Mouse (Mus musculus) heart, postnatal 14 days (tissue): ENCODE measurements around the gene Hebp1. TPM values are rescaled to one million over a fixed set of nuclear protein-coding genes. Genes with fewer than 3 reads are reported as not detected.

Source experiments
- DNase-seq, 2 experiments: peaks; one replicate each; pipeline ENCODE4 v3.0.0; 2021 to 2022
- intact Hi-C: fragments of 180-260 bp; cut with DNase I; formaldehyde crosslinking; loops from one replicate; pipeline ENCODE4 v1.15.1; 2025
- long read RNA-seq, 2 experiments: library from polyadenylated mRNA; stranded (forward); transcript quantifications; one replicate each; pipeline ENCODE4 v2.0.0; 2021
- total RNA-seq, 2 experiments: library from RNA; stranded (reverse); gene quantifications; 2 replicates each; pipeline ENCODE4 v1.2.3; 2021

Hebp1 gene
- 10 to 100 TPM; 44.8 to 45.9 TPM for total RNA-seq
- long read RNA-seq, experiment 1, partial matches to known transcripts: 0 of 1 reads
- long read RNA-seq, experiment 1, other reads (novel, unspliced or antisense): 0 of 1 reads
- long read RNA-seq, experiment 2, partial matches to known transcripts: 0 of 1 reads
- long read RNA-seq, experiment 2, other reads (novel, unspliced or antisense): 0 of 1 reads

GRCm38 (mm10) chr6:135197921-135198532, at the start of gene Hebp1, which contains the start of gene Fam234b:
TSS of gene Hebp1 (minus strand) at chr6:135198022.
TSS of gene Fam234b (plus strand) at chr6:135197977.
- peak; percentile 86 to 88 for DNase-seq
- intact Hi-C loops: no loop called here

GRCm38 (mm10) chr6:135245586-135245985, 47.8 kb upstream of the Hebp1 start:
- no peak for DNase-seq

GRCm38 (mm10) chr6:135240361-135240760, 42.5 kb upstream of the Hebp1 start:
- DNase-seq: no peak
- intact Hi-C loops: no loop called here

More at GRCm38 (mm10) chr6:135245586-135245985, 47.8 kb upstream of the Hebp1 start:
- intact Hi-C loops: loop anchor here (5.0 kb wide), 1 partner anchor 582 kb away; no protein-coding TSS in a partner anchor

DNA sequence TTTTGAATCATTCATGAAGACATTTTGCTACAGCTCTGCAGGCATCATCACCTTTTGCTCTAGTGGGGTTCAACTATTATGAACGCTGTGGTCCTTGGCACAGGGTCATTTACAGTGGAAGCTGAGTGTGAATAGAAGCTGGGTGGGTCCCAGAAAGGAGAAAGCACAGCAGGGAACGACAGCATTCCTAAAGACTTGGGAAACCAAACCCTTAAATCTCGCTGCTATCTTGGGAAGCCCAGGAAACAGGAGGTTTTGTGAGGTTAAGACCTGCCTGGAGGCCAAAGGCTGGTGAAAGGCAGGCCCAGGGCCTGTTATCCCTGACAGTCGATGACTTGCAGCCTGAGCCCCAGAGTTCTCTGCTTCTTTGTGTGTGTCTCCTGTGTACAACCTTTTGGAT, 40.4 kb upstream of the Hebp1 start:
- intact Hi-C loops: loop anchor here (5.0 kb wide), 1 partner anchor 151 kb away; no protein-coding TSS in a partner anchor
- no peak for DNase-seq

DNA sequence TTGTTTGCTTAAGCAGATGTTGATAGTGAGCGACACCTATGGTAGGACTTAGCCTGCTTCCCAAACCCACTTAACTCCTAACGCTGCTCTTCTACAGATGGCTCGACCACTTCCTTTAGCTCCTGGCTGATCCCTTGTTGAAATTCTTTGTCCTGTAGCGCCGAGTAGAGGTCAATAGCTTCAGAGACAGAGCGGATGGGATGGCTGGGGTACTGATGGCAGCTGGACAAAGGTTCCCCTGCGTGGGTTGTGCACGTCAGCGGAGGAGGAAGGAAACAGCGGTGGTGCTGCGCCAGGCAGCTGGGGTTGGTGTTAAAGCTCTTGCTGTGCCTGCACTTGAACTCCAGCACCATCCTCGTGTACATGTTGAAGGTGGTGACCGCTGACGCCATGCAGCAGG, 39.5 kb upstream of the Hebp1 start:
- DNase-seq: peak; percentile 20 to 26
- intact Hi-C loops: loop anchor here (2.0 to 5.0 kb wide), 2 partner anchors 89 to 150 kb away; no protein-coding TSS in a partner anchor

GRCm38 (mm10) chr6:135236576-135236975, 38.8 kb upstream of the Hebp1 start:
- intact Hi-C loops: loop anchor here (2.0 to 5.0 kb wide), 2 partner anchors 88 to 149 kb away; no protein-coding TSS in a partner anchor
- no peak for DNase-seq

GRCm38 (mm10) chr6:135235742-135236141, 37.9 kb upstream of the Hebp1 start:
- DNase-seq: no peak
- intact Hi-C loops: loop anchor here (2.0 to 5.0 kb wide), 2 partner anchors 87 to 148 kb away; no protein-coding TSS in a partner anchor

- DNase-seq: no peak
- intact Hi-C loops: no loop called here
These were observed 34.8 kb upstream of the Hebp1 start for GRCm38 (mm10) chr6:135232443-135233182.

- no peak for DNase-seq
- intact Hi-C loops: no loop called here
These were observed 32.8 kb upstream of the Hebp1 start for GRCm38 (mm10) chr6:135230586-135230985.

DNA sequence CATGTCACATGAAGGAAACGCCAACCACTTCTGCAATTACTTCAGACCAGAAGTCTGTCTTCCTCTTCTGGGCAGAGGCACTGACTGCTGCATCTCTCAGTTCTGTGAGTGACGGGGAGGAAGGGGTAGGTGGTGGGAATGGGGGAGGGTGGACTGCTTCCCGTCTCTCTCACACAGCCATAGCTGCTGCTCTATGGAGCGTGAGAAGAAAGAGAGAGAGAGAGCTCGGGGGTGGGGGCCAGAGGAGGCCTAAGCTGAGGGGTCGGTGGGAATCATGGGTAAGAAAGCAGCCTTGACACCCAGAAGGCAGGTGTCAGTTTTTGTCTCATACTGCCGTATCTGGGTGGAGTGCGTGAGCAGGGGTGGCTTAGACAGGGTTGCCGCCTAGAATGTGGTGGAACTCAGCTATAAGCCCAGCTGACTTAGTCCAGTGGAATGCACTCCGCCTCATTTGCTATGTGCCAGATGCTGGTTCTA, 30.7 kb upstream of the Hebp1 start:
- no peak for DNase-seq
- intact Hi-C loops: no loop called here

DNA sequence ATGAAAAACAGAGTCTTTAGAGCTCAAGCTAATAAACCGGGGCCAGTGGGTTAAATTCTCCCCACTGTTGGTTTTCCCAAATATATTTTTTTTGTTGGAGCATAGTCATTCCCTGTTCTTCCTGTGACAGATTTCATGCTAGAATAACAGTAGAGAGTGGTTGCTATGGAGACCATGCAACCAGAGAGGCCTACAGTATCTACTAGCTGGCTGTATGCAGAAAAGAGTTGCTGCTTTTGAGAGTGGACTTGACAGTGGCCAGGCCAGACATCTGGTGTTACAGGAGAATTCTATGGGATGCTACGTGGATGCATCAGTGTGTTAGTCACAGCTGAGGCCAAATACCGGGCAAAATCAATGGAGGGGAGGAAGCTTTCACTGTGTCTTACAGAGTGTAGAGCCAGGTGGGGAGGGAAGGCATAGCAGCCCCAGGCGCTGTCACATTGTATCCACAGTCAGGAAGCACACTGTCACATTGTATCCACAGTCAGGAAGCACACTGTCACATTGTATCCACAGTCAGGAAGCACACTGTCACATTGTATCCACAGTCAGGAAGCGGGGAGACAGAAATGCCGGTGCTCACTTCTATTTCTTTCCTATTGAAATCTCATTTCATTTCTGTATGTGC, 26.1 kb upstream of the Hebp1 start:
- DNase-seq: no peak
- intact Hi-C loops: no loop called here

DNA sequence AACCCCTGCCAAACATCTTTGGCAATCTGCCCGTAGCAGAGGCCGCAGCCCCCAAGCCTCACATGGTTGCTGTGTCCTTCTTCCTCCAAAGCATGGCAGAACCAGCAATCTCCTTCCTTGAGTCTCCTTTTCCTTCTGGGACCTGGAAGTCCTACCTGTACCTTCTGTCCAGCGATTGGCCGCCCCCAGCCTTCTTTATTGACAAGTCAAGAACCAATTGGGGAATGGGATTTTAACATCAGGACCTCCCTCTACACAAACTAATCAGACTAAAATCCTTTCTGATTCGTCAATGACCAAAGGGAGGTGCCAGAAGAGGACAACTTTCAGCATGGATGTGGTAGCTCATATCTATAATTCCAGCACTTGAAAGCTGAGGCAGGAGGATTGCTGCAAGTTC, 22.1 kb upstream of the Hebp1 start:
- intact Hi-C loops: no loop called here
- no peak for DNase-seq

DNA sequence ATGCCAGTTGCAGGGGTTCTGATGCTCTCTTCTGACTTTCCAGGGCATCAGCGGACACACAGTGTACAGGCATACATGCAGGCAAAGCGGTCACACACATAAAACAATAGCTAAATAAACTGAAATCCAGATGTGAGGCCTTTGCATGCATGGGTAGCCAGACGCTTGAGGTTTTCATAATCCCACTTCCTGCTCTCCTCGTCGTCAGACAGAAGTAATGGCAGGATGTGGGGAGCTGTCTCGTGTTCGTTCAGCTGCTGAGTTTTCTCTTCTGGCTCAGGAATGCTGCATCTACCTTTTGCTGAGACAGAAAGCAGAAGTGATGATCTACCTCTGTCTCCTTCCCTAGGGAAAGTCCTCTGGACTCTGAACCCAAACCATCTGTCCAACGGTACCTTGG, 20.5 kb upstream of the Hebp1 start:
- DNase-seq: no peak
- intact Hi-C loops: no loop called here

DNA sequence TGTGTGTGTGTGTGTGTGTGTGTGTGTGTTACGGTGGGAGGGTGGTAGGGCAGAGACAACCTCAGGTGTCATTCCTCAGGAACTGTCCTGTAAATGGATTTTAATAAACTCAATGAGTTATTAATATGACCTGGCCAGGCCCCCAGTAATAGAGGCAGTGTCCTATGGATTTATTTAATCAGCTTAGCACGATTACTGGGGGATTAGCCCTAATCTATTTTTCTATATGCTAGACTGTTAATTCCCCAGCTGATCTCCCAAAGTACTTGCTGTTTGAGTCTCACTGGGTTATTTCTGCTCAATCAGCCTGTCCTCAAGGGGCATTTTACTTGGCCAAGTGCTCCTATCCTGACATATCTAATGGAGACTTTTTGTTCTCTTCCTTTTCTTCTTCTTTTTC, 14.8 kb upstream of the Hebp1 start:
- intact Hi-C loops: no loop called here
- no peak for DNase-seq

- intact Hi-C loops: no loop called here
- no peak for DNase-seq
These were observed 13.3 kb upstream of the Hebp1 start for GRCm38 (mm10) chr6:135211169-135211568.

DNA sequence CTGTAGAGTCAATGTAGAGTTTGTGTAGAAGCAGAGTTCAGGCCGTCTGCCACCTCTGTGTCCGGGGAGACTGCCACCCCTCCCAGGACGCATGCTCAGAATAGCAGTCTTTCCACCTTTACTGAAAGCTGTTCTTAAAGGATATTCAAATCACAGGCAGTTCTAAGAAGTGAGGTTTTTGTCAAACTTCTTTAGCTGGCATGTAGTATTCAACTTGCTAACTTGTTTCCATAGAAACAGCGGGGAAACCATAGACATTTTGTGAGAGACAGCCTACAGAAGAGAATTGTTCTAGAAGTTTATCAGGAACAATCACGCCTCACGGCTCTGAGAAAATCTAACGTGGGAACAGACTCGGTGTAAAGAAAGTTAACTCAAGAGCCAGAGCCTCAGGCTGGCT, 9.1 kb upstream of the Hebp1 start:
- no peak for DNase-seq
- intact Hi-C loops: no loop called here

DNA sequence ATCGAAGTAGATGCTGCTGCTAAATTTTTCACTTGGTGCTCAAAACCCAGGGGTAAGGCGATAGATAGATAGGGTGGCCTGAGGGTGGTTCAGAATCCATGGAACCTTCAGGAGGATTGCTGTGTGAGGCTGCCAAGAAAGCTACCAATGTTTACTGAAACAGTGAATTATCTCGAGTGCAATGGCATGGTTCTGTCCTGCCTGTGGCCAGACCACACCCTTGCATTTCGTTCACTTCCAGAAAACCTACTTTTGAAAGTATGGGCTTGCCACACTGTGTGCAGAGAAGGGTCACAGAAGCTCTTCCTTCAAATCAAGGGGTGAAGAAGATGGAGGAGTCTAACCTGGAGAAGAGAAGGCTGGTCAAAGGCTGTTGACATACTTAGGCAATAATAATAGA, 8.0 kb upstream of the Hebp1 start:
- no peak for DNase-seq
- intact Hi-C loops: no loop called here

- no peak for DNase-seq
- intact Hi-C loops: no loop called here
These were observed 7.0 kb upstream of the Hebp1 start for GRCm38 (mm10) chr6:135204869-135205268.

- intact Hi-C loops: no loop called here
- DNase-seq: no peak
These were observed 5.9 kb upstream of the Hebp1 start for GRCm38 (mm10) chr6:135203737-135204136.

DNA sequence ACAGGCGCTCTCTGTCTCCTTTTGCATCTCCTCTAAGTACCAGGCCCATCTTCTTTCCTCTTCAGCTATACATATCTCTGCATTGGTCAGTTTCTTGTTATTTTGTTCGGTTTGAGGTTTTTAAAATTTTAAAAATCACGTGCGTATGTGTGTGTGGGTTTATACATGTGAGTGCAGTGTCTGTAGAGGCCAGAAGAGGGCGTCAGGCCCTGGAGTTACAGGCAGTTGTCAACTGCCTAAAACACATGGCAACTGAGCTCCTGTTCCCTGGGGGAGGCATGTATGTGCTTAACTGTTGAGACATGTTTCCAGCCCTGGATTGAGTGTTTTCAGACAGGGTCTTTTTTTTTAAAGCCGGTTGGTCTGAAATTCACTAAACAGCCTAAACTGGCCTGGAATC, 4.8 kb upstream of the Hebp1 start:
- DNase-seq: no peak
- intact Hi-C loops: no loop called here
